Mouse (Mus musculus) kidney, postnatal 0 days (tissue): ENCODE data around the gene Hist2h2ab. TPM values are rescaled to one million over a fixed set of nuclear protein-coding genes. Genes with fewer than 3 reads are reported as not detected.
A peak's percentile ranks its signal among the peaks of the same experiment; 100 is the strongest.
"Not testable (repeated sequence)": the region's sequence is repeated elsewhere in the genome, so short reads cannot be mapped to it uniquely, and the experiment has no call there.

Source experiments
- ATAC-seq: fragments of 200-750 bp; cut with Nextera tagmentation; replicated peaks from 2 replicates; pipeline ENCODE4 v1.8.0; 2017; ENCODE audit warnings: low read depth, moderate number of reproducible peaks, moderate TSS enrichment, moderate library complexity; ENCODE audit not compliant: low FRiP score
- DNase-seq: peaks from one replicate; pipeline ENCODE4 v3.0.0-alpha.2; 2016; ENCODE audit warnings: low spot score
- H3K27ac ChIP-seq: fragments of 300-500 bp; sonication (generic); 2 replicates; pipeline ENCODE4 v1.5.1; 2014; ENCODE audit warnings: mild to moderate bottlenecking
- H3K27me3 ChIP-seq: fragments of 300-500 bp; sonication (generic); 2 replicates; pipeline ENCODE4 v1.6.1; 2014; ENCODE audit warnings: low read length, mixed read lengths; ENCODE audit not compliant: insufficient read depth
- H3K36me3 ChIP-seq: fragments of 300-500 bp; sonication (generic); 2 replicates; pipeline ENCODE4 v1.6.1; 2014; ENCODE audit warnings: low read length, mixed read lengths; ENCODE audit not compliant: insufficient read depth
- H3K4me1 ChIP-seq: fragments of 300-500 bp; sonication (generic); replicated peaks from 2 replicates; pipeline ENCODE4 v1.6.1; 2014; ENCODE audit warnings: antibody characterized with exemption, low read length, mixed read lengths; ENCODE audit not compliant: insufficient read depth
- H3K4me2 ChIP-seq: fragments of 300-500 bp; sonication (generic); 2 replicates; pipeline ENCODE4 v1.6.1; 2014; ENCODE audit warnings: mild to moderate bottlenecking, low read length, moderate library complexity, mixed read lengths
- H3K4me3 ChIP-seq: fragments of 300-500 bp; sonication (generic); replicated peaks from 2 replicates; pipeline ENCODE4 v1.5.1; 2014; ENCODE audit warnings: low read depth, low read length
- H3K9ac ChIP-seq: fragments of 300-500 bp; sonication (generic); 2 replicates; pipeline ENCODE4 v1.6.1; 2014; ENCODE audit warnings: low read depth, low read length
- H3K9me3 ChIP-seq: fragments of 300-500 bp; sonication (generic); replicated peaks from 2 replicates; pipeline ENCODE4 v1.6.1; 2016; ENCODE audit warnings: low read length, inconsistent platforms, mixed read lengths
- CTCF ChIP-seq: IDR thresholded peaks from 2 replicates; pipeline ENCODE4 v1.5.1; 2016; ENCODE audit warnings: antibody characterized with exemption, low read depth, mild to moderate bottlenecking, moderate library complexity
- WGBS: fragments of 180-500 bp; shearing (Covaris S2); extraction: QIAGEN DNeasy Blood & Tissue Kit; methylation state at CpG from one replicate; pipeline ENCODE4 v1.1.7; 2014; 5-methylcytosine and 5-hydroxymethylcytosine counted together
- polyA plus RNA-seq: library from polyadenylated mRNA; unstranded; fragments of >200 nt; fragmentation: Nextera tagmentation; extraction: Ambion mirVana; gene quantifications from 2 replicates; pipeline ENCODE4 v1.2.1, GENCODE M21; 2015

Hist2h2ab gene
- polyA plus RNA-seq, 1 experiment from 2014 or later: not detected

- Histone ChIP-seq H3K4me1 (peaks cover 19% of the 10 kb centered on the region), H3K27me3 (no peaks in the 10 kb centered on the region), H3K9me3 (no peaks in the 10 kb centered on the region), H3K9ac (0 out of 2 replicates have a peak overlapping the region, but pooled peaks have one; percentile 14), H3K27ac (peak overlapping the region; percentile 61), H3K36me3 (no peaks in the 10 kb centered on the region), H3K4me3 (no peak overlapping the region), H3K4me2 (peak overlapping the region; percentile 30)
- no peak for DNase-seq
- 79% methylated on average over 9 of the region's 9 CpGs for WGBS
- ATAC-seq: no peak
- TF ChIP-seq CTCF: no peak
Measured at GRCm38 (mm10) chr3:96240799-96241197, 21.1 kb downstream of the Hist2h2ab start.

- H3K36me3 ChIP-seq: no peaks in the 10 kb centered on the region
- H3K4me3 ChIP-seq: peak overlapping the region; percentile 48
- H3K27ac ChIP-seq: peak overlapping the region; percentile 94
- WGBS: 64% methylated on average over 7 of the region's 7 CpGs
- H3K4me2 ChIP-seq: peak overlapping the region; percentile 59
- no peaks in the 10 kb centered on the region for H3K27me3 ChIP-seq
- no peaks in the 10 kb centered on the region for H3K9me3 ChIP-seq
- H3K9ac ChIP-seq: 0 out of 2 replicates have a peak overlapping the region, but pooled peaks have one; percentile 78
- peaks cover 11% of the 10 kb centered on the region for H3K4me1 ChIP-seq
- no peak for DNase-seq
- ATAC-seq: no peak
- no peak for TF ChIP-seq CTCF
Measured at GRCm38 (mm10) chr3:96243921-96244572, 24.4 kb downstream of the Hist2h2ab start.

- ATAC-seq: peak; percentile 86
- Histone ChIP-seq H3K4me2 (peak within 1 kb of the TSS; percentile 59), H3K9ac (peak within 1 kb of the TSS; percentile 78), H3K4me3 (peak within 1 kb of the TSS; percentile 48), H3K4me1 (peaks cover 11% of the 10 kb centered on the region), H3K27ac (peak within 1 kb of the TSS; percentile 94)
- H3K9me3 ChIP-seq, H3K27me3 ChIP-seq, H3K36me3 ChIP-seq: not testable (repeated sequence)
- 0% methylated on average over 19 of the region's 88 CpGs for WGBS
- peak; percentile 75 for DNase-seq
Measured at GRCm38 (mm10) chr3:96245003-96245886, 25.6 kb downstream of the Hist2h2ab start, which contains the start of gene Hist2h2aa1. Hist2h2aa1 (plus strand) TSS chr3:96245497.

GRCm38 (mm10) chr3:96246018-96246417, 26.4 kb downstream of the Hist2h2ab start:
- H3K4me3 ChIP-seq: 0 out of 2 replicates have a peak overlapping the region, but pooled peaks have one; percentile 14
- H3K27ac ChIP-seq: peak overlapping the region; percentile 83; the same call in 1 of the 2 replicates
- not testable (repeated sequence) for H3K4me2 ChIP-seq

GRCm38 (mm10) chr3:96246427-96246856, 26.8 kb downstream of the Hist2h2ab start, which contains the start of gene Hist2h3c1:
Hist2h3c1 (plus strand) TSS chr3:96246685.
- H3K27ac ChIP-seq: peak within 1 kb of the TSS; percentile 83; the same call in 1 of the 2 replicates
- not testable (repeated sequence) for H3K36me3 ChIP-seq, H3K9me3 ChIP-seq, DNase-seq, H3K27me3 ChIP-seq
- H3K9ac ChIP-seq: peak within 1 kb of the TSS; percentile 55
- peak within 1 kb of the TSS; percentile 36 for H3K4me3 ChIP-seq
- WGBS: 0% methylated on average over 1 of the region's 47 CpGs
- ATAC-seq: peak; percentile 93
- H3K4me2 ChIP-seq: peak within 1 kb of the TSS; percentile 51
- H3K4me1 ChIP-seq: peaks cover 11% of the 10 kb centered on the region

More at GRCm38 (mm10) chr3:96246018-96246417, 26.4 kb downstream of the Hist2h2ab start:
- not testable (repeated sequence) for ATAC-seq, H3K36me3 ChIP-seq, H3K9me3 ChIP-seq, H3K27me3 ChIP-seq, H3K9ac ChIP-seq, DNase-seq
- peaks cover 11% of the 10 kb centered on the region for H3K4me1 ChIP-seq
- 1% methylated on average over 10 of the region's 21 CpGs for WGBS
